Mouse (Mus musculus): ENCODE measurements around the gene Rps3. TPM values are rescaled to one million over a fixed set of nuclear protein-coding genes. Genes with fewer than 3 reads are reported as not detected.
"Not testable (repeated sequence)": the region's sequence is repeated elsewhere in the genome, so short reads cannot be mapped to it uniquely, and the experiment has no call there.

Rps3 gene
- total RNA-seq (2021): 100 to 1,000 TPM; 242 to 287 TPM
- long read RNA-seq, experiment 1, transcript Rps3-201 (7 exons, 1,908 nt): major isoform, 161 of 195 reads
- long read RNA-seq, experiment 1, partial matches to known transcripts: 34 of 195 reads
- long read RNA-seq, experiment 1, other reads (novel, unspliced or antisense): 0 of 195 reads
- long read RNA-seq, experiment 2, transcript Rps3-201 (7 exons, 1,908 nt): major isoform, 207 of 239 reads
- long read RNA-seq, experiment 2, partial matches to known transcripts: 32 of 239 reads
- long read RNA-seq, experiment 2, other reads (novel, unspliced or antisense): 0 of 239 reads

DNA sequence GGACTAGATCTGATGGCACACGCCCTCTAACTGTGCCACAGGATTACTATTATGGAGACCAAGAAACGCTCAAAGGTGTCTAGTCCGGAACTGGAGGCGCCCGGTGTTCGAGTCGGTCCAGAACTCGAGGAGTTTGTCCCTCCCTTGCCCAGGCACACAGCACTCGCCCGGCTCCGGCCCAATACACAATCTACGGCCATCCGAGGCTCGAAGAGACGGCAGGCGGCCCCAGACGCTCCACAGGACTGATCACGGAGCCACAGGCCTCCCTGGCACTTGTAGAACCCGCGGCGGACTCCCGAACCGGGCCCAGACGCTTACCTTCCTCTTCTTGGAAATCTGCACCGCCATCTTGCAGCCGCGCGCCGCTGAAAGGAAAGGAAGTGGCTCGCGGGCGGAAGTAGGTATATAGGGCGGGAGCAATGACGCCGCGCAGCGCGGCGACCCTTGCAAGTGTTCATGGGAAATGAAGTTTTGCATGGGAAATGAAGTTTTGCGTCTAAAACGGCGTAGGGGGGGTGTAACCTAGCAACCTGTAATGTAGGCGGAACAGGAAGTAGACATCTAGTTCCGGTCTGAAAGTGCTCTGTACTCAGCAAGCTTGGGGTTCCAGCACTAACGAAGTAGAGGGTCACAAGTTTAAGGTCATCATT is at the start of gene Rps3:
Rps3 (minus strand) TSS at position 468 of the 653 bp plus-strand sequence.
- peak; percentile 94 for DNase-seq
- H3K27ac ChIP-seq: peak within 1 kb of the TSS; percentile 88
- no peak for TF ChIP-seq CTCF (IDR thresholded peaks at IDR 0.05)
- intact Hi-C loops (cut with DNase I): no loop called here
- H3K4me3 ChIP-seq: peak within 1 kb of the TSS; percentile 83

DNA sequence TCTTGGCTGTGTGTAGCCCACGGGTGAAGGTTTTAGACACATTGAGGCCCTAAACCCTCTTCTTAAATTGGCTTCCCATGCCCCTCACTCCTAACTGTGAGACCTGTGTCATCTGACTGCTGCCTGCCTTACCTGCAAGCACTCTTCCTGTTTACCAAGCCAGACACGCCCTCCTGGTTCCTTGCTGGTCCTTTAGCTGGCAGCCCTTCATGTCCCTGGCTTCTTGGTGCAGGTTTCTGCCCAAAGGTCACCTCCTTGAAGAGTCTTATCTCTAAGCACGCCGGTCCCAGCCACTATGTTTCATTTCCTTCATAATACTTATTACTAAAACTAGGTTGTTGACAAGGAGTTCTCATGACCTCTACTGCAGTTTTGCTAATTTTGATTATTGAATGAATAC is 49.0 kb upstream of the Rps3 start:
- DNase-seq: no peak
- intact Hi-C loops (cut with DNase I): no loop called here
- no peak for TF ChIP-seq CTCF (IDR thresholded peaks at IDR 0.05)
- Histone ChIP-seq H3K4me3 (no peak overlapping the region), H3K27ac (no peak overlapping the region)

- no peak overlapping the region for H3K27ac ChIP-seq
- no peak overlapping the region for H3K4me3 ChIP-seq
- no peak for TF ChIP-seq CTCF (IDR thresholded peaks at IDR 0.05)
- intact Hi-C loops (cut with DNase I): no loop called here
- no peak for DNase-seq
Observed at GRCm38 (mm10) chr7:99531408-99531970, 48.0 kb upstream of the Rps3 start.

GRCm38 (mm10) chr7:99529410-99529809 is 45.9 kb upstream of the Rps3 start:
- intact Hi-C loops (cut with DNase I): no loop called here
- TF ChIP-seq CTCF (IDR thresholded peaks at IDR 0.05): no peak
- Histone ChIP-seq H3K4me3 (no peak overlapping the region), H3K27ac (no peak overlapping the region)
- no peak for DNase-seq

DNA sequence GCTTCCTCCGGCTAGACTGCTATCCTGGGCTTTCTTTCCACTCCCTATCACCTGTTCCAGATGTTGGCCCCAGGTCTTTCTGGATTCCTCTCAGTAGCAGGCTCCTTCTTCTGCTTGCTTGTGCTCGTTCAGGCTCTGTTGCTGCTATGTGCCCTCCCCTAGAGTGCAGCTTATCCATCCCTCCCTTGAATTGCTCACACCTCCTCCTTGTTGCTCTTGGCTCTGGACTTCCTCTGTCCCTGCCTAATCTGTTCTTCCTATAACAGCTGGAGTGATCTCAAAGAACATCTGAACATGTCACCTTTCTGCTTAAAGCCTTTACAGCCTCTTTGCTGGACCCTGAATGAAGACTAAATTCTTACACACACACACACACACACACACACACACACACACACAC is 45.0 kb upstream of the Rps3 start:
- no peak for TF ChIP-seq CTCF (IDR thresholded peaks at IDR 0.05)

GRCm38 (mm10) chr7:99523837-99524236 is 40.3 kb upstream of the Rps3 start:
- no peak for TF ChIP-seq CTCF (IDR thresholded peaks at IDR 0.05)
- intact Hi-C loops (cut with DNase I): no loop called here
- no peak for DNase-seq
- H3K27ac ChIP-seq: no peak overlapping the region
- H3K4me3 ChIP-seq: no peak overlapping the region

More for the DNA sequence above, 45.0 kb upstream of the Rps3 start:
- no peak overlapping the region for H3K27ac ChIP-seq
- no peak for DNase-seq
- H3K4me3 ChIP-seq: no peak overlapping the region
- intact Hi-C loops (cut with DNase I): no loop called here

- DNase-seq: no peak
- Histone ChIP-seq H3K4me3 (no peak overlapping the region), H3K27ac (no peak overlapping the region)
- intact Hi-C loops (cut with DNase I): no loop called here
- no peak for TF ChIP-seq CTCF (IDR thresholded peaks at IDR 0.05)
Observed at GRCm38 (mm10) chr7:99523121-99523520, 39.6 kb upstream of the Rps3 start.

DNA sequence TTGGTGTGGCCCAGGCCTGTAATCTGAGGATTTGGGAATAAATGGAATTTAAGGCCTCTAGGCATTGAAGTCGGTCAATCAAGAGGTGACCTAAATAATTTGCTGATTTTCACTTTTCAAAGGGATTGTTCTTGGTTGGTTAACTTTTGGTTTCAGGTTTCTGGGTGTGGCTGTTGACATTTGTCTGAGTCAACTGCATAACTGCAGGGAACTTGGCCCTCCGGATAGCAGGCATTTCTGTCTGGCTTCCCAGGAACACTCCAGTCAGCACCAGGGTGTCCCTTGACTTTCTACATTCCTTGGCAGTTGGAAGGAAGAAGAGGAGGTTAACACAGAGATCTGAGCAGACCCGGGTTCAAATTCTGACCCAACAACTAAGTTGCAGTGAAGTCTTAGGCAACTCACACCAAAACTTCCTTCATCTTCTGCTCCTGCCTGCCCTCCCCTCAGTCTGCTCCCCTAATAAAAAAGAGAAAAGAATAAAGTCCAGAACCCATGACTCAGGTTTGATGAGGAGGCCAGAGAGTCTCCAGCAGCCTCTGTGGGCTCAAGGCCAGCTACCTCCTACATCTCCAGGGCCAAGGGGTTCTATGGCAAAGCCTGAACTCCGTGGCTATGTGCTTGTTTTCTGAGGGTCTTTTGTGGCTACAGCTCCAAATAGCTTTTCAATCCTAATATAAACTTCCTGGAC is 35.6 kb upstream of the Rps3 start:
- TF ChIP-seq CTCF (IDR thresholded peaks at IDR 0.05): no peak
- intact Hi-C loops (cut with DNase I): no loop called here
- no peak for DNase-seq
- no peak overlapping the region for H3K4me3 ChIP-seq
- H3K27ac ChIP-seq: peak overlapping the region; percentile 16; the same call in 1 of the 2 replicates

GRCm38 (mm10) chr7:99516814-99517157 is 33.2 kb upstream of the Rps3 start:
- Histone ChIP-seq H3K4me3 (no peak overlapping the region), H3K27ac (no peak overlapping the region)
- DNase-seq: no peak
- intact Hi-C loops (cut with DNase I): no loop called here
- no peak for TF ChIP-seq CTCF (IDR thresholded peaks at IDR 0.05)

GRCm38 (mm10) chr7:99516092-99516813 is 32.7 kb upstream of the Rps3 start:
- no peak for TF ChIP-seq CTCF (IDR thresholded peaks at IDR 0.05)
- intact Hi-C loops (cut with DNase I): no loop called here
- DNase-seq: no peak
- Histone ChIP-seq H3K4me3 (no peak overlapping the region), H3K27ac (no peak overlapping the region)

GRCm38 (mm10) chr7:99510087-99510501 is 26.6 kb upstream of the Rps3 start:
- Histone ChIP-seq H3K4me3 (0 out of 2 replicates have a peak overlapping the region, but pooled peaks have one; percentile 15), H3K27ac (no peak overlapping the region)
- peak; percentile 68 for DNase-seq
- intact Hi-C loops (cut with DNase I): no loop called here
- TF ChIP-seq CTCF (IDR thresholded peaks at IDR 0.05): no peak

DNA sequence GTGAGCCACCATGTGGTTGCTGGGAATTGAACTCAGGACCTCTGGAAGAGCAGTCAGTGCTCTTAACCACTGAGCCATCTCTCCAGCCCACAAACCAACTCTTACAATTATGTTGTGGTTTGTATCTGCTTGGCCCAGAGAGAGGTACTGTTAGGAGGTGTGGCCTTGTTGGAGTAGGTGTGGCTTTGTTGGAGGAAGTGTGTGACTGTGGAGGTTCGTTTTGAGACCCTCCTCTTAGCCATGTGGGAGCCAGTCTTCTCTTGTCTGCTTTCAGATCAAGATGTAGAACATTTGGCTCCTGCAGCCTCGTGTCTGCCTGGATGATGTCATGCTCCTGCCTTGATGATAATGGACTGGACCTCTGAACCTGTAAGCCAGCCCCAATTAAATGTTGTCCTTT is 24.6 kb upstream of the Rps3 start:
- H3K27ac ChIP-seq; DNase-seq; H3K4me3 ChIP-seq; intact Hi-C loops (cut with DNase I): not testable (repeated sequence)

All from gastrocnemius, adult 2 months (tissue).